Mouse (Mus musculus) inflammation-experienced regulatory T-cells, adult 6 months (primary cell): ENCODE measurements at regions not wholly inside any gene's neighbourhood (a gene's known extent, or its start where the extent isn't known, plus 50 kb on each side); places are given as distances from the start of the nearest gene placed in this dataset.

Experiments used
- ATAC-seq: one replicate; pipeline ENCODE4 v1.8.0; 2017

DNA sequence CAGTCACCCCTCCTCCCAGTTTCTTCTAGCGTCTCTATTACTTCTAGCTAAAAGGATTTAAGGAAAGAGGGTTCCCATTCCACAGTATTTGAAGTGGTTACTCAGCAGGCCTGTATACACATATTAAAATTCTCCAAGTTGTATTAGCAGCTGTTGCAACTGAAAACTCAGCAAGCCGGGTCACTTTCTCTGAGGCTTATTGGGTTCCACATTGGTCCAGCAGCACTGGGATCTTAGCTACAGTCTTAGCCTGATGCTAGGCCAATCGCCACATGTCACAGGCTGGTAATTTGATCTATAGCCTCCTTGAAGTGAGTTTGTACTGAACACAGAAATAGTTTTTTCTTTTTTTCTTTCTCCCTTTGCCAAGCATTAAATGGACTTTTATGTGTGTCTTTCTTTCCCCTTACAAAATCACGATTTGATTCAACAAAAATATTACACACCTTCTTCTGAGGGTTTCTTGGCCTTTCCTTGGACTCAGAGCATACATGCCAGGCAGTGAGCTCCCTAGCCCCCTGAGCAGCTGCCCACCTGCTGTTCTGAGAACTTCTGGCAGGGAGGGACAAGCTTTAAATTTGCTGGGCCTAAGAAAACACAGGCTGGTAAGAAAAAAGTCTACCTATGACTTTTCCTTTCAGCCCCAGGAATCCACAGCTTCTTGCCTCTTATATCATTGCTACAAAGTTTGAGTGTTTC is 297.3 kb downstream of the Kcnrg start:
- ATAC-seq: no peak

DNA sequence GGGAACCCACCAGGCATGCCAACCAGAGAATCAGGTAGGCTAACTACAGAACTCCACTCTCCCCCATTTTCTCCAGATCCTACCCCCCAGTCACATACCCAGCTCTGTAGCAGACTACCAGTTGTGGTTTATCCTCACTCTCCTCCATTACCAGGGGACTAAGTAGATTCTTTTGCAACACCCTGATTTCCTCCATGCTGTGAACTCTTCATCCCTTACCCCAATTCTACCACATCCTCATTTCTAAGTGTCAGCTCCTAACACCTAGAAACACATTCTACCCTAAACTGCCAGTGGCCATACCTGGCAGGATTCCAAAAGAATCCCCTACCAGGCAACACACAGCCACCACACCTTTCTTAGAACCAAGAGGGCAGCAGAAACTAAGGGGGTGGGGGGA is 310.9 kb downstream of the Kcnrg start:
- ATAC-seq: no peak

GRCm38 (mm10) chr14:61931811-61932210 is 324.6 kb downstream of the Kcnrg start:
- no peak for ATAC-seq

DNA sequence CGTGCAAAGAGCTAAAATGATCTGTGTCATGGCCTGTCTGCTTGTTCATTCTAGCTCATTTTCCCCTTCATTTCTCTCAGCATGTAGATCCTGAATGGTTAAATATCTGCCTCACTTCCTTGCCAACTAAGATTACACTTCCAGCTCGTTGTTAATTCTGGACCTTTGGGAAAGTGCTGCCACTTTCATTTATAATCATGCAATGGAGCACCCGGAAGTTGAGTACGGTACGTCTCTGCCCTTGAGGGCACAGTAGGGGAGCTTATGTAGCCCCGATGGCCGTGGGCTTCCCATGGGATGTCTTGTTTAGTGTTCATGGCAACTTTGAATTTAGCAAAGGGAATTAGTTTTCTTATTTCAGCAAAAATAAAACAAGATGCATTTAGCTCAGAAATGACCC is 334.4 kb downstream of the Kcnrg start:
- ATAC-seq: no peak

GRCm38 (mm10) chr14:61945659-61946058 is 338.4 kb downstream of the Kcnrg start:
- ATAC-seq: no peak

DNA sequence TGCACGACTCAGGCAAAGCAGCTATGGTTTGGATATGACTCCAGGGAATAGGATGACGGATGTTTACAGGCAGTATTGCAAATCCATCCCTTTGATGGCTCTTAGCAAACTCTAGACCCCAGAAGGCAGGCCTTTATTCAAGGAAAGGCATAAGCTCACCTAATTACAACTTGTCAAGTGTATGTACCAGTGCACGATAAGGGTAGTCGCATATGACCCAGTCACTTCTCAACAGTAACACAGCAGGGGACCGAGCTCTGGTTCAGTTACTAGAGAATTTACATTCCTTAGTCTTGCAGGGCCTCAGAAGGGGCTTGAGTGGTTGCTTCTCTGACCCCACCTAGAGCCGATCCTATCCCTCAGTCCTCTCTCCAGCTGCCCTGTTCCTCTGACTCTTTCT is 342.2 kb downstream of the Kcnrg start:
- no peak for ATAC-seq

DNA sequence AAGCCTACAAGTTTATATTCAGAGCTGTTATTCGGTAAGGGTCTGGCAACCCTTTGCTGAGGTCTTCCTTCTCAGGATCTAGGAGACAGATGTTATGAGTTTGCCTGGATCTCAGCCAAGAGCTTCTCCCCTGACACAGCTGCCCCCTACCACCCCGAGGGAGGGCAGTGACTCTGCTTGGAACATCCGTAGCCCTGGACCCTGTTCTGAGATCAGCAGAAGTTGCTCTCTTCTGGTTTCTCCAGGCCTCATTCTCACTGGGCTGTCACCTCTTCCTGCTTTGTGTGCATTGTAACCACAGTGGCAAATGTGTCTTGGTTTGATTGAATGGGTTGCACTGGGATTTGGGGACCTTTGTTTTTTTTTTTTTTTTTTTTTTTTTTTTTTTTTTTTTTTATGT is 342.4 kb upstream of the Rnaseh2b start:
- no peak for ATAC-seq

DNA sequence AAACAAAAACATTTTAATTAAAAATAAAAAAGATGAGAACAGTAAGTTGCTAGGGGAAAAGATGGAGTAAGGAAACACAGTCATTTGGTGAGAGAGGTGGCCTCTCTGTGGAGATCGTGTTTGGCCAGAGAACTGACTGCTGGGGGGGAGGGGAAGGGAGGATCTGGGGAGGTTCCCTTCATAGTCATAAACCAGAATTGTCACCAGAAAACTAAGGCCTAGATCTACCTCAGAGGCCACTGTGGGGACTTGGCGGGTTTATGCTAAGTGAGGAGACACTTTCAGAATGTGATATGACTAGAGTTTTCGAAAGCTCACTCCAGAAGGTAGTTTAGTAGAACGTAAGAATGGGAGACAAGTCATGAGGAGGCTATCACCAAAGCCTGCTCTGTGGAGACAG is 339.4 kb upstream of the Rnaseh2b start:
- ATAC-seq: no peak

DNA sequence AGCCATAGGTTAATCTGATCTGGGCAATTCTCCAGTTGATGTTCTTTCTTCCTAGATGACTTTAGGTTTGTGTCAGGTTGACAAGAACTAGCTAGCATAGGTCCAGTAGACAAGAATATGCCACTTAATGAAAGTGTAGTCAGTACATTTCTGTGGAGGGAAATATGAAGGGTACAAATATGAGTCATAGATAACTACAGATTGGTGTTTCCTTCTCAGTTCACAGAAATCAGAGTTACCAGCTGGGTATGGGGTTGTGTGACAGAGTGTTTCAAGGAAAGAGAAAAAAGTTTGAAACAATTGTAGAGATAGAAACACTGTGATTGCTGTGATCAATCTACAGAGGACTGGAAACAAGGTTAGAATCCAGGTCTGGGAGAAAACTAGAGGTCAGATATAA is 337.0 kb upstream of the Rnaseh2b start:
- no peak for ATAC-seq

DNA sequence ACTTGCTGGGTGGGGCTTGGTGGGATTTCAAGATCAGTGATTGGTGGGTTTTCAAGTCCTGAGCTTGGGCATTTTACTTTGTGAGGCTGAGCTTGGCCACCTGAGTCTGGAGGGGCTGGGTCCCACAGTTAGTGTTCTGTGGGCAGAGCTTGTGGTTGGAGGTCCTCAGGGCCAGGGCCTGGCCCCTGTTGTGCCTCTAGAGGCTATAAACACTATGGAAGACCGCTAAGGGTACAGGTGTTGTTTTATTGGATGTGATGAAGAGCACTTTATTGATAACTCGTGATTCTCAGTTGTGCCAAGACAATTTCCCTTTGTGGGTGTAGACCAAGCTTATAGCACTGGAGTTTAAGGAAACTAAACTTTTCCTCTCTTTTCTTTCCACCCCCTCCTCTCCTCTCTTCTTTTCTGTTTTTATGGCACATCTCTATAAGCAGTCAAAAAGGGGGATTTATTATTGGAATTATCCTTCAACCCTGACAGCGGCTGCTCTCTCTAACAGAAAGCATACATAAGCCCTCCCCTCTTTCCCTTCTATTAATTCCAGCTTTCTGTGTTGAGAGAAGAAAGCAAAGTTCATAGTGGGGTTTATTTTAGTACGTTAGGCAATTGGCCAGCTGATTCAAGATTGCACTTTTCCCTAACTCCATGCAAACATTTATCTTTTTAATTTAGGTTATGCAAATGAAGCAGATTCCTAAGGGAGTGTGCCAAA is 332.0 kb upstream of the Rnaseh2b start:
- ATAC-seq: no peak

DNA sequence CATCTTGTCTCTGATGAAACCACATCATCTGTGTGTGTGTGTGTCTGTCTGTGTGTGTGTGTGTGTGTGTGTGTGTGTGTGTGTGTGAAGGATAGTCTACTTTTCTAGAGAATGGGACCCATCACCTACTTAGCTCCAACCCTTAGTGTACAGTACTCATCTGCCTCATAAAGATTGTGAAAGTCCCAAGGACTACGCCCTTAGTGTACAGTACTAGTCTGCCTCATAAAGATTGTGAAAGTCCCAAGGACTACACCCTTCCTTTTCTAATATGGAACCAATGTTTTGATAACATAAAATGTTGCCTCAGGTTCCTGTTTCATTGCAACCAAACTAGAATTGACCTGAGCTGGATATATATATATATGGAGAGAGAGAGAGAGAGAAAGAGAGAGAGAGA is 323.9 kb upstream of the Rnaseh2b start:
- ATAC-seq: no peak

GRCm38 (mm10) chr14:61968957-61969535 is 323.3 kb upstream of the Rnaseh2b start:
- ATAC-seq: no peak

GRCm38 (mm10) chr14:61970591-61970990 is 321.8 kb upstream of the Rnaseh2b start:
- ATAC-seq: no peak

- peak; percentile 96 for ATAC-seq
Measured at GRCm38 (mm10) chr14:61971100-61972088, 321.0 kb upstream of the Rnaseh2b start.

DNA sequence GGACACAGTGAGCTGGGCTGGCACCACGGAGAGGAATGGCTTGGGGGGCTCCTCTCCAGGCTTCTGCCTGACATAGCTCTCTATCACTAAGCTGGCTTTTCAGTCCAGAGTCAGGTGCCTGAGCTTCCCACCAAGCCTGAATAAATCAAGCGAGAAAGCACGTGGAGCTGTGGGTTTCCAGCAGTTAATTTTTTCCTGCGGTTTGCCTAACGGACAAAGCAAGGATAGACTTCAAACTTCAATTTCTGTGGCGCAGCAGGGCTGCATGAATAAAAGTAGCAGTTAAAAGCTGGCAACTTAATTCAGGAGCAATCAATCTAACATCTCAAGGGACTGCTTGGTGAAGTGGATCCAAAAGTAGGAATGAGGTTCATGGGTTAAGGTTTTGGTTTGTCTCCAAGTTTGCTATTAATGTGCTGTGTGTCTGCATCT is 317.1 kb upstream of the Rnaseh2b start:
- no peak for ATAC-seq

DNA sequence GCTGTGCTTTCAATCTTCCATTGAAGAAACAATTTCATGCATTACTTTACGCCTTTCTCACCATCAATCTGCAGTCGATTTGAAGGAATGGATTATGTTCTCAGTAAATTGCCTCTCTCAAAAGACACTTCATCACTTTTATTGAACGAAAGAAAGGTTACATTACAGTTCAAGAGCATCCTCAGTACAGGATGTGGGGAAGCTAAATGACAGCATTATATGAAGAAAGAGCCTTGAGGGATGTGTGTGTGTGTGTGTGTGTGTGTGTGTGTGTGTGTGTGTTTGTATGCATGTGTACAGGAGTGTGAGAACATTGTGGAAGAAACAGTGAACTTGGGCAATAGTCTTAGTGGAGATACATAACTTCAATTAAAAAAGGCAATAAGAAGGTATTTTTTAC is 311.8 kb upstream of the Rnaseh2b start:
- peak; percentile 69 for ATAC-seq

DNA sequence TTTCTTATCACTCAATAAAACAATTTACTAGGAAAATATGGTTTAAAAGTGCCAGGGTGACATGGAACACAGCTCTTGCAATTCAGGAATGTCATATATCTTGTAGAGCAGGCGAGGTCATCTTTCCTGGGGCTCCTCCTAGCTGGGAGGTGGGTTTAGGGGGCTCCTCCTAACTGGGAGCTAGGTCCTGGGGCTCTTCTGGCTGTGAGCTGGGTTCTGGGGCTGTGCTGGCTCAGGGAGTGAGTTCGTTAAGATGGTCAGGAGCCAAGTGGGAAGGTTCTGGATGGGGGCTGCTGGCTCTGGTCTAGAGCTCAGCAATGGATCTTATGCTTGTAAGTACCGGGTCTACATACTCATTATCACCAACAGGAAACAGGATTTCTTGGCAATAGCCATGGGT is 306.8 kb upstream of the Rnaseh2b start:
- ATAC-seq: no peak

- no peak for ATAC-seq
Measured at GRCm38 (mm10) chr14:61986203-61986602, 306.2 kb upstream of the Rnaseh2b start.

- ATAC-seq: peak; percentile 21
Measured at GRCm38 (mm10) chr14:61995253-61995652, 297.1 kb upstream of the Rnaseh2b start.

DNA sequence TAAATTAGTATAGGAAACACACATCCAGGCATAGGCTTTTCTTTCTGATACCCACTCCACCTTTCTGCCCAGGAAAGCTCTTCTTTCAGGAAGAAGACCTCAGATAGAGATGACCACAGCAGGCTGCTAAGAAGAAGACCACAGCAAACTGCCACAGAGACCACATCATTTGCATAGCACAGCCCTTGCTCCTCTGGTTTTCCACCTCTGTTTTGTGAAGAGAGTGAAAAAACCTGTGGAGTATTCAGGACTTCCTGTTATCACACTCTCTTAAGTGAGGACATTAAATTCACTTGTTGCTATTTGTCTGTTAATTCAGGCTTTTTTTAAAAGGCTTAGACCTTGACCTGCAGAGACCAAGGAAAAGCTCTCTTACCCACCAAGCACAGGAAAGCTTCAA is 294.7 kb upstream of the Rnaseh2b start:
- no peak for ATAC-seq

GRCm38 (mm10) chr14:61998259-61998658 is 294.1 kb upstream of the Rnaseh2b start:
- no peak for ATAC-seq

DNA sequence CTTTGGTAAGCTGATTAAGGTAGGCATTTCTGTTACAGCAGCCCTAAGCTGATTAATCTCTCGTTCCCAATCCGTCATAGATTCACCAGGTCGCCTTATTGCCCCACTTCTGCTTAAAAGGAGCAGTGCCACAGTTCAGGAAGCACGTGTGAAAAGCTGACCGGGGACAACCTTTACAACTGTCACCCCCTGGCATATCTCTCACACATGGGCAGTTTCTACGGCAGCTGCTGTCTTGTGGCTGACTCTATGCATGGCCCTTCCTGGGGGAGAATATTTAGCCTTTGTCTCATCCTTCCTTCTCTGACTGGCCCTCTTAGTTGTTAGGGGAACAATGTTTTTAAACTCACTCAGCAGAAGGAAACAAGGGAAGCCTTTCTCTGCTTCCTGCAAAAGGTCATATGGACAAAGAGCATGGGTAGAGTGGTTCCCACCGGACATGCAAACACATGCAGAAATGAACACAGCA is 290.9 kb upstream of the Rnaseh2b start:
- no peak for ATAC-seq

DNA sequence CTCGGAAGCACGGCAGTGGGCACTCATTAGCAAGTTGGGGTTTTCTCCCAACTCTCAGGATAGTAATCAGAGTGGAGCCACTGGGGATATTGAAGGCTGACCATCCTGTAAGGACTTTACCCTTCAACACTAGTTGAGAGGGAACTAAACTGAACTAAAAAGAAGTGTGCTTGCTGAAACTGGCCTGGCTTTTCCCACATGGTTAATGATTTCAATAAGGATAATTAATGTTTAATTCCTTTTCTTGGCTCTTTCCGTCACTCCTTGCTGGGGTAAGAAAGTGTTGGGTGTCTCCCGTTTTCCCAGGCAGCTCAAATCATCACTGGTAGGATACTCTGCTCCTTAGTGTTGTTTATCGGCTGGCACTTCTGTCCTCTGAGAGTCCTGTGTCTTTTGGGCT is 290.3 kb upstream of the Rnaseh2b start:
- ATAC-seq: no peak
